Mouse (Mus musculus): ENCODE measurements around the gene Opa3. TPM values are rescaled to one million over a fixed set of nuclear protein-coding genes. Genes with fewer than 3 reads are reported as not detected.

The Opa3 gene
- polyA plus RNA-seq, 1 experiment from 2014 or later = 23.3 TPM

DNA sequence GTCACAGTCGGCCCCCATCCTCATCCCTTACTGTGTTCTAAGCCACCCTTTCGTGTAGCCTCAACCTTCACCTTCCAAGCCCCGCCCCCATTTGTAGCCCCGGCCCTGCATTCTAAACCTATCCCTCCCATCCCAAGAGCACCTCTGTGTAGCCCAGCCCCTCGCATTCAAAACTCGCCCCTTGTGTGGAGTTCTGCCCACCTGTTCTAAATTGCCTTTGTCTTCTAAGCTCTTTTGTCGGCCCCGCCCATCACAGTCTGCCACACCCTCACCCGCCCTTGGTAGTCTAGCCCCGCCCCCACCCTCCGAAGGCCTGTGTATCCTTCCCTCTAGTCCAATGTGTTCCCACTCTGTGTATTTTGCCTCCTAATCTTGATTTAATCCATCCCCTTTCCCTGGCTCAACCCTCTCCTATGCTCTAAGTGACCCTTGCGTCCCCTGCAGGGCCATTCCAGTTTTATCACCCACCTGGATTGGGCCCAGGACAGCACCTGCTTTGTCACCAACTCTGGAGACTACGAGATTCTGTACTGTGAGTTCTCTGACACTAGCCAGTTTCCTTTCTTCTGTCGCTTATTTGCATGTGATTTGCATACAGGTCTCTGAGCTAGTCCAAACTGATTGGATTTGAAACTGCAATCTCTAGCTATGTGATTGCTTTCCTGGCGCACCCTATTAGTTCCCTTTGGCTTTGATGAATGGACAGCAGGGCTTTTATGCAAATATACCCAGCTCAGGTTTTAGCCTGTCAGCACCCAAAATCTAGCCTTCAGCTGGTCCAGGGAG, 25.9 kb upstream of the Opa3 start:
- peak; percentile 36 for ATAC-seq
- 58% methylated on average over 15 of the region's 15 CpGs for WGBS (ENCODE audit: insufficient replicate concordance)
- Histone ChIP-seq H3K27ac (no peak overlapping the region), H3K4me1 (peaks cover 11% of the 10 kb centered on the region), H3K9me3 (replicated peaks) (no peaks in the 10 kb centered on the region), H3K4me2 (0 out of 2 replicates have a peak overlapping the region, but pooled peaks have one; percentile 4), H3K9ac (no peak overlapping the region), H3K27me3 (replicated peaks) (no peaks in the 10 kb centered on the region), H3K36me3 (peaks cover 30% of the 10 kb centered on the region), H3K4me3 (no peak overlapping the region)

DNA sequence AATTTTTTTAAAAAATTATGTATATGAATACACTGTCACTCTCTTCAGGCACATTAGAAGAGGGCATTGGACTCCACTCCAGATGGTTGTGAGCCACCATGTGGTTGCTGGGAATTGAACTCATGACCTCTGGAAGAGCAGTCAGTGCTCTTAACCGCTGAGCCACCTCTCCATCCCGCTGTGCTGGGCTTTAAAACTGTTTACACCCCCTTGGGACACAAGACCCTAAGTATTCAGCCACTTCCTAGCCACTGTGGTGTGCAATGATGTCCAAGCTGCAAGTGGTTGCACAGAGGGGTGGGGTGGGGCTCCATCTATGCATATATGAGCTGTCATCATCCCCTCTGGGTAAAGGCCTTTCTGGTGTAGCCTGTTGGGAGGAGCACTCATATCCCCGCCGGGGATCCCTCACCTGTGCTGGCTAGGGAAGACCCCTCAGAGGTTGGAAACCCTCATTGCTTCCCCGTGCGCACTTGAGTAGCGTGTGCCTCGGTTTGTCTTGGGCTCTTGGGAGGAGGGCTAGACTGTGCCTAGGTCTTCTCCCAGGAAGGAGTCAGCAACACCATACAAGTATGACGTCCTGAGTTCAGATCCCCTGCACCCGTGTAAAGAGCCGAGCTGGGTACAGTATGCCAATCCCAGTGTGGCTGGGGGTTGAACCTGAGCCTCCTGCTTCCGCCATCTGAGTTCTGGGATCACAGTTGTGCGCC, 19.8 kb upstream of the Opa3 start:
- Histone ChIP-seq H3K4me2 (no peak overlapping the region), H3K4me1 (peaks cover 21% of the 10 kb centered on the region), H3K9ac (no peak overlapping the region), H3K9me3 (replicated peaks) (peaks cover 5% of the 10 kb centered on the region), H3K27ac (no peak overlapping the region), H3K4me3 (no peak overlapping the region), H3K27me3 (replicated peaks) (peaks cover 32% of the 10 kb centered on the region), H3K36me3 (peaks cover 22% of the 10 kb centered on the region)
- ATAC-seq = no peak
- WGBS (ENCODE audit: insufficient replicate concordance) = 68% methylated on average over 13 of the region's 13 CpGs

- Histone ChIP-seq H3K9me3 (replicated peaks) (peaks cover 5% of the 10 kb centered on the region), H3K4me3 (no peak overlapping the region), H3K4me1 (peaks cover 21% of the 10 kb centered on the region), H3K27ac (no peak overlapping the region), H3K4me2 (no peak overlapping the region), H3K9ac (no peak overlapping the region), H3K36me3 (peaks cover 19% of the 10 kb centered on the region), H3K27me3 (replicated peaks) (peaks cover 39% of the 10 kb centered on the region)
- WGBS (ENCODE audit: insufficient replicate concordance) = 49% methylated on average over 7 of the region's 7 CpGs
- no peak for ATAC-seq
Observed at GRCm38 (mm10) chr7:19208944-19209472, 19.1 kb upstream of the Opa3 start.

DNA sequence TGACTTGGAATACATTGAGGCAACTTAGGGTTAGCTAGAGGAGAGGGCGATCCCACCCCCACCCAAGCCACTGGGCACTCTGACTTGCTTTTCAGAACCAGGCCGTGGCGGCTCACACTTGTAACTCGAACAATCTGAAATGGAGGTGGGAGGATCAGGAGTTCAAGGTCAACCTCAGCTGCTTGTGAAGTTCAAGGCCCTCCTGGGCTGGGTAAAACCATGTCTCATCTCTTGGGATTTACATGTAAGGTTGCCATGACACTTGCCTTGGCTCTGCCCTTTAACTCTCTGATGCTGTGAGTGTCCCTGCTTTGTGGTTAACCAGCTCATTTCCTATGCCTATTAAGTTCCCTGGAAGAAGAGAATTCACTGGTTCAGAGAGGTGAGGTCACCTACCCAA, 18.6 kb upstream of the Opa3 start:
- no peak overlapping the region for H3K4me3 ChIP-seq
- no peak overlapping the region for H3K9ac ChIP-seq
- H3K27ac ChIP-seq = no peak overlapping the region
- H3K9me3 ChIP-seq (replicated peaks) = peaks cover 5% of the 10 kb centered on the region
- peaks cover 14% of the 10 kb centered on the region for H3K36me3 ChIP-seq
- 61% methylated on average over 4 of the region's 4 CpGs for WGBS (ENCODE audit: insufficient replicate concordance)
- H3K4me2 ChIP-seq = no peak overlapping the region
- peaks cover 21% of the 10 kb centered on the region for H3K4me1 ChIP-seq
- ATAC-seq = no peak
- H3K27me3 ChIP-seq (replicated peaks) = peaks cover 44% of the 10 kb centered on the region

DNA sequence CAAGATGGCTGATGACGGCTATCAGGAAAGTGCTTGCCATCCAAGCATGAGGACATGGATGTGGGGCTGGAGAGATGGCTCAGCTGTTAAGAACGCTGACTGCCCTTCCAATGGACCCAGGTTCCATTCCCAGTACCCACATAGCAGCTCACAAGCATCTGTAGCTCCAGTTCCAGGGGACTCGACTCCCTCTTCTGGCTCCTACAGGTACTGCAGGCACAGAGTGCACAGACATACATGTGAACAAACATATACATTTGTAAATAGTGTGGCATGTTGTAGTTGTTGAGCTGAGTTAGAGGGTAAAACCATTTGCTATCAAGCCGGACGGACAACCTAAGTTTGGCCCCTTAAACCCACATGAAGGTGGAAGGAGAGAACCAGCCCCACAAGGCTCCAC, 18.1 kb upstream of the Opa3 start:
- Histone ChIP-seq H3K9ac (no peak overlapping the region), H3K27me3 (replicated peaks) (peaks cover 49% of the 10 kb centered on the region), H3K27ac (no peak overlapping the region), H3K36me3 (peaks cover 11% of the 10 kb centered on the region), H3K9me3 (replicated peaks) (peaks cover 5% of the 10 kb centered on the region), H3K4me2 (no peak overlapping the region), H3K4me3 (no peak overlapping the region), H3K4me1 (peaks cover 21% of the 10 kb centered on the region)
- ATAC-seq = no peak
- 64% methylated on average over 5 of the region's 5 CpGs for WGBS (ENCODE audit: insufficient replicate concordance)

DNA sequence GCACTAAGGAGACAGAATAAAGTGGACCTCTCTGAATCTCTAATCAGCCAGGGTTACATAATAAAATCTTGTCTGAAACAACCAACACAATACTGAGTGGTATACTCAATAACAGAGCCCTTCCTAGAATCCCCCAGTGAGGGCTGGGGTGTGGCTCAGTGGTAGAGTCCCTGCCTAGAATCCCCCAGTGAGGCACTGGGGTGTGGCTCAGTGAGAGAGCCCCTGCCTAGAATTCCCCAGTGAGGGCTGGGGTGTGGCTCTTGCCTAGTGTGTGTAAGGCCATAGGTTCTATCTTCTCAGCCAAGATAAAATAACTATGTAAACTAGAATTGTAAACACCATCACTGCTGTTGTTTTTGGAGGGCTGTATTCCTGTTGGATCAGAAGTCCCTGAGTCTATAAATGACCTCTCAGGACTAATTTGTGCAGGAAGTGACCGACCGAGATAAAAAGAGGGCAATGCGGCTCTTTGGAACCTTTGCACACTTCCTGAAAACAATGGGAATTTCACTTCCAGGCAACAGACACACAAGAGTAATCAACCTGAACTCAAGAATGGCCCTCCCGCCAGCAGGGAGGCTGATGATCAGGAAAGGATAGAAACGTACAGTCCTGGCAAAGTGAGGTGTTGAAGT, 17.0 kb upstream of the Opa3 start:
- Histone ChIP-seq H3K4me1 (peaks cover 21% of the 10 kb centered on the region), H3K27me3 (replicated peaks) (peaks cover 59% of the 10 kb centered on the region), H3K9ac (no peak overlapping the region), H3K27ac (no peak overlapping the region), H3K4me3 (no peak overlapping the region), H3K36me3 (no peaks in the 10 kb centered on the region), H3K4me2 (no peak overlapping the region), H3K9me3 (replicated peaks) (peaks cover 5% of the 10 kb centered on the region)
- no peak for ATAC-seq
- 48% methylated on average over 5 of the region's 5 CpGs for WGBS (ENCODE audit: insufficient replicate concordance)

GRCm38 (mm10) chr7:19211996-19212755, 16.0 kb upstream of the Opa3 start, which contains the start of gene Gpr4:
Gene Gpr4 (plus strand): TSS chr7:19212538.
- Histone ChIP-seq H3K4me3 (peak within 1 kb of the TSS; percentile 50), H3K9me3 (replicated peaks) (peaks cover 5% of the 10 kb centered on the region), H3K36me3 (no peaks in the 10 kb centered on the region), H3K4me1 (peaks cover 21% of the 10 kb centered on the region), H3K27ac (no peak within 1 kb of the TSS), H3K4me2 (peak within 1 kb of the TSS; percentile 70), H3K27me3 (replicated peaks) (peaks cover 69% of the 10 kb centered on the region), H3K9ac (peak within 1 kb of the TSS; percentile 7)
- WGBS (ENCODE audit: insufficient replicate concordance) = 5% methylated on average over 29 of the region's 30 CpGs
- ATAC-seq = peak; percentile 52; the same call in 1 of the 2 replicates

DNA sequence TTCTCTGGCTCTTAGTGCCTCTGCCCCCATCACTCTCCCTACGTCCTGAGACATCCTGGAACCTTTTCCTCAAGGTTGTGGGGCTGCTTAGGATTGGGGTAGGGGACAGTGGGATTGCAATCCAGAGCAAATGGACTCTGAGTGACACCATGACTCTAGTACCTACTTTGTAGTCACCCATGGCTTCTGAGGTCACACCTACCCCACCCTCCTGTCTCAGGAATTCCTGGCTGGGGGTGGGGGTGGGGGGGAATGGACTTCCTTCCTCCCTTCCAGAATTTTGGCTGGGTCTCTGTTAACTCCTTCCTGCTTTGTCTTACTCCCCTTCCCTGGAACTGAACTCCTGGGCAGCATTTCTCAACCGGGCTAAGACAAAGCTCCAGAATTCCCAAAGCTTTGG, 14.7 kb upstream of the Opa3 start:
- Histone ChIP-seq H3K36me3 (no peaks in the 10 kb centered on the region), H3K9ac (no peak overlapping the region), H3K27me3 (replicated peaks) (peaks cover 77% of the 10 kb centered on the region), H3K4me2 (0 out of 2 replicates have a peak overlapping the region, but pooled peaks have one; percentile 70), H3K27ac (no peak overlapping the region), H3K9me3 (replicated peaks) (peaks cover 5% of the 10 kb centered on the region), H3K4me3 (no peak overlapping the region), H3K4me1 (peaks cover 29% of the 10 kb centered on the region)
- ATAC-seq = no peak
- 54% methylated on average over 2 of the region's 2 CpGs for WGBS (ENCODE audit: insufficient replicate concordance)

- ATAC-seq = no peak
- peaks cover 33% of the 10 kb centered on the region for H3K4me1 ChIP-seq
Observed at GRCm38 (mm10) chr7:19214369-19214768, 13.8 kb upstream of the Opa3 start.

GRCm38 (mm10) chr7:19214940-19215339, 13.2 kb upstream of the Opa3 start:
- no peak overlapping the region for H3K27ac ChIP-seq
- no peak for ATAC-seq
- peaks cover 3% of the 10 kb centered on the region for H3K9me3 ChIP-seq (replicated peaks)
- H3K4me1 ChIP-seq = peaks cover 33% of the 10 kb centered on the region
- H3K4me2 ChIP-seq = no peak overlapping the region
- no peak overlapping the region for H3K4me3 ChIP-seq
- H3K27me3 ChIP-seq (replicated peaks) = peaks cover 80% of the 10 kb centered on the region
- H3K9ac ChIP-seq = no peak overlapping the region
- no peaks in the 10 kb centered on the region for H3K36me3 ChIP-seq
- 49% methylated on average over 9 of the region's 9 CpGs for WGBS (ENCODE audit: insufficient replicate concordance)

More at GRCm38 (mm10) chr7:19214369-19214768, 13.8 kb upstream of the Opa3 start:
- H3K27me3 ChIP-seq (replicated peaks) = peaks cover 80% of the 10 kb centered on the region
- H3K4me2 ChIP-seq = no peak overlapping the region
- H3K9me3 ChIP-seq (replicated peaks) = peaks cover 5% of the 10 kb centered on the region
- 48% methylated on average over 7 of the region's 7 CpGs for WGBS (ENCODE audit: insufficient replicate concordance)
- H3K27ac ChIP-seq = no peak overlapping the region
- no peaks in the 10 kb centered on the region for H3K36me3 ChIP-seq
- H3K4me3 ChIP-seq = no peak overlapping the region
- no peak overlapping the region for H3K9ac ChIP-seq

DNA sequence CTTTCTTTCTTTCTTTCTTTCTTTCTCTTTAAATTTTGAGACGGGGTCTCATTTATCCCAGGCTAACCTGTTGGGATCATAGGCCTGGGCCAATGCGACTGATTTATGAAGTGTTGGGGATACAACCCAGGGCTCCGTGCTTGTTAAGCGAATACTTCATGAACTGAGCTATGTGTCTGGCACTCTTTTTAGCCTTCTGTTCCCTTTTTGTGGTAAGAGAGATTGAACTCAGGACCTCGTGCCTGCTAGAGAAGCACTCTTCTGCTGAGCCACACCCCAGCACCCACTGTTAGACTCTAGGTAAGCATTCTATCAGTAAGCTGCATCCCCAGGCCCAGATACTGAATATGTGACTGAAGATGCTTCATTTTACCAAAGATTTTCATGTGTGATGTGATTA, 10.6 kb upstream of the Opa3 start:
- H3K4me1 ChIP-seq = peaks cover 20% of the 10 kb centered on the region
- H3K4me2 ChIP-seq = no peak overlapping the region
- no peak overlapping the region for H3K4me3 ChIP-seq
- no peaks in the 10 kb centered on the region for H3K9me3 ChIP-seq (replicated peaks)
- no peak for ATAC-seq
- WGBS (ENCODE audit: insufficient replicate concordance) = 26% methylated on average over 5 of the region's 5 CpGs
- H3K27ac ChIP-seq = no peak overlapping the region
- H3K27me3 ChIP-seq (replicated peaks) = peaks cover 64% of the 10 kb centered on the region
- H3K9ac ChIP-seq = no peak overlapping the region
- peaks cover 2% of the 10 kb centered on the region; the same call in 1 of the 2 replicates for H3K36me3 ChIP-seq
